Mouse (Mus musculus) stomach, embryonic 15.5 days (tissue): ENCODE data around the gene Secisbp2. TPM values are rescaled to one million over a fixed set of nuclear protein-coding genes. Genes with fewer than 3 reads are reported as not detected.

Experiments used
- ATAC-seq: fragments of 200-750 bp; cut with Nextera tagmentation; 2 replicates; pipeline ENCODE4 v1.8.0; 2017; ENCODE audit warnings: low read depth, moderate number of reproducible peaks, moderate TSS enrichment; ENCODE audit not compliant: insufficient read depth, low FRiP score
- H3K27ac ChIP-seq: fragments of 300-500 bp; sonication (generic); 2 replicates; pipeline ENCODE4 v1.5.1; 2015; ENCODE audit warnings: mild to moderate bottlenecking, inconsistent platforms
- H3K27me3 ChIP-seq: fragments of 300-500 bp; sonication (generic); replicated peaks from 2 replicates; pipeline ENCODE4 v1.6.1; 2015; ENCODE audit warnings: inconsistent platforms
- H3K36me3 ChIP-seq: fragments of 300-500 bp; sonication (generic); 2 replicates; pipeline ENCODE4 v1.6.1; 2015; ENCODE audit warnings: inconsistent platforms
- H3K4me1 ChIP-seq: fragments of 300-500 bp; sonication (generic); 2 replicates; pipeline ENCODE4 v1.6.1; 2015; ENCODE audit warnings: inconsistent platforms
- H3K4me2 ChIP-seq: fragments of 300-500 bp; sonication (generic); 2 replicates; pipeline ENCODE4 v1.6.1; 2015; ENCODE audit warnings: mild to moderate bottlenecking, inconsistent platforms
- H3K4me3 ChIP-seq: fragments of 300-500 bp; sonication (generic); replicated peaks from 2 replicates; pipeline ENCODE4 v1.5.1; 2015; ENCODE audit warnings: inconsistent platforms
- H3K9ac ChIP-seq: fragments of 300-500 bp; sonication (generic); 2 replicates; pipeline ENCODE4 v1.6.1; 2015; ENCODE audit warnings: inconsistent platforms
- H3K9me3 ChIP-seq: fragments of 300-500 bp; sonication (generic); 2 replicates; pipeline ENCODE4 v1.6.1; 2016; ENCODE audit warnings: inconsistent platforms
- WGBS: fragments of 180-500 bp; shearing (Covaris S2); methylation state at CpG from one replicate; pipeline ENCODE4 v1.1.7; 2015; 5-methylcytosine and 5-hydroxymethylcytosine counted together
- polyA plus RNA-seq: library from polyadenylated mRNA; unstranded; fragments of >200 nt; fragmentation: Nextera tagmentation; extraction: Ambion mirVana; gene quantifications from 2 replicates; pipeline ENCODE4 v1.2.1, GENCODE M21; 2015

Secisbp2 gene
- 27.1 and 27.3 TPM in 2 replicates for polyA plus RNA-seq

DNA sequence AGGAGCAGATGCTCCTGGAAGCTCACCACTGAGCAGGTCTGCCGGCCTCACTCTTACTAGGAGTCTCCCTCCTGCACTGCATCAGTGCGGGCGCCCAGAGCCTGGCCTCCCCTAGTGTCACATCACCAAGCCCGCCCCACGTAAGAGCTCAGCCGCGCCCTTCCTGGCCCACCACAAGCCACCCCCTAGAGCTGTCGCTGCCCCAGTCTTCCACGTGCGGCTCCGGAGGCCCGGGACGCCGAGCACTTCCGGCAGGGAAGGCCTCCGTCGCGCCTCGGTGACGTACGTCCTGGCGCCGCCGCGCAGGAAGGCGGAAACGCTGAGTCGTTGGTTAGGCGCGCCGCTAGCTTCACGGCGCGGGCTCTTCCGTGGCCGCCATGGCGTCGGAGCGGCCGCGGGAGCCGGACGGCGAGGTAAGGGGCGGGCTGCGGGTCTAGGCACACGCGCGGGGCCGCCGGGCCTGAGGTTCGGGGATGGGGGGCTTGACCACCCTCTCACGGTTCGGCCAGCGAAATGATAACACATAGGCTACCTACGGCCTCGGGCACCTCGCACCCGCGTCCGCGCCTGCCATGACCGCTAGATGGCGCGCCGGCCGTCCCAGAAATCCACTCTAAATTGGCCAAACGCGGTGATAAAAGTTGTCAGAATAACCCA, at the start of gene Secisbp2:
Secisbp2 (plus strand) TSS at position 290 of the 657 bp plus-strand sequence.
- under 1% methylated on average over 68 of the region's 69 CpGs for WGBS
- H3K27me3 ChIP-seq, result no peaks in the 10 kb centered on the region
- H3K27ac ChIP-seq, result peak within 1 kb of the TSS; percentile 88
- H3K4me2 ChIP-seq, result peak within 1 kb of the TSS; percentile 67
- no peaks in the 10 kb centered on the region for H3K9me3 ChIP-seq
- peak within 1 kb of the TSS; percentile 74 for H3K4me3 ChIP-seq
- peak within 1 kb of the TSS; percentile 68 for H3K9ac ChIP-seq
- peaks cover 24% of the 10 kb centered on the region for H3K4me1 ChIP-seq
- peak; percentile 93 for ATAC-seq
- peaks cover 31% of the 10 kb centered on the region for H3K36me3 ChIP-seq

DNA sequence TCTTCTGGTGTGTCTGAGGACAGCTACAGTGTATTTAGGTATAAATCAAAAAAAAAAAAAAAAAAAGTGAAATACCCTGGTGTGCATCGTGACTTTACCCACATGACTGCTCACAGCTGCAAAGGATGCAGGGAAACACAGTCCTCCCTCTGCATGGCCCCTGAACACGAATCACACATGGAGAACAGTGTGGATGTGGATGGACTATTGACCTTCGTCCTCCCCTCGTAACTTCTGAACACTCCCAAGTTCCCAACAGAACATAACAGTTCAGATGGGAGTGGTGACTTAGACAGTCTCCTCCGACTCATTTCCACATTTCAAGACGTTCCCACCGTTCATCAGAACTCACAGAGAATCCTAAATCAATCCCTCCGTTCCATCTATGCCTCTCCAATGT, 48.7 kb upstream of the Secisbp2 start:
- WGBS, result 49% methylated on average over 8 of the region's 8 CpGs
- Histone ChIP-seq H3K9ac (no peak overlapping the region), H3K4me2 (peak overlapping the region; percentile 51; the same call in 1 of the 2 replicates), H3K27me3 (no peaks in the 10 kb centered on the region), H3K9me3 (no peaks in the 10 kb centered on the region), H3K27ac (no peak overlapping the region), H3K36me3 (no peaks in the 10 kb centered on the region), H3K4me3 (no peak overlapping the region), H3K4me1 (peaks cover 4% of the 10 kb centered on the region; the same call in 1 of the 2 replicates)
- no peak for ATAC-seq

DNA sequence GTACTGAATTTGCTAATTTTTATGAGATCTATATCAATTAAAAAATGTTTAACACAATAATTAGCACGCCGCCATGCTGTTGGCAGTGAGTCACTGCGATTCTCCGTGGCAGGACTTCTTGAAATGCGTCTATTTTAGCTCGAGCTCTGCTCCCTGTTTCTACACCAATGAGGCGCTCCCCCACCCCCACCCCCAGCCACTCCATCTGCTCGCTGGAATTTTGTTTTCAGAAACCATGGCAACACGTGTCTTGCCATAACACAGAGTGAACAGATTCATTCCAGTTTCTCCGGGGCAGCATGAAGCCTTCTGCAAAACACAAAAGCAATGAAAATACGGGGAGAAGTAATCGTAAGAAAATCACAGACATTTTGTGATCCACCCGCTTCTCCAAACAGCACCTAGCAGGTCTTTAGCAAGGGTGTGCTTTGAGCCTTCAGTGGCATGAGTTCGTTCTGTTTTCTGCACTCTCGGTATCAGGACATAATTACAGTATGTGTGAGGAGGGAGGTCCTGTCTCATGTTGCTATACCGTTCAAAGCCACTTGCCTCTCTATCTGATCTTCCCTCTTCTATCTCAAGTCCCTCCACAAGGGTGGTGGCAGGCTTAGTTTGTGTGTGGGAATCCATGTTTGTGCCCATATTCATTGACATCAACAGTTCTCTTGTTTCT, 48.1 kb upstream of the Secisbp2 start:
- no peaks in the 10 kb centered on the region for H3K9me3 ChIP-seq
- peaks cover 4% of the 10 kb centered on the region; the same call in 1 of the 2 replicates for H3K4me1 ChIP-seq
- 15% methylated on average over 16 of the region's 16 CpGs for WGBS
- no peaks in the 10 kb centered on the region for H3K36me3 ChIP-seq
- peak; percentile 66; the same call in 1 of the 2 replicates for ATAC-seq
- peak overlapping the region; percentile 51 for H3K4me2 ChIP-seq
- H3K4me3 ChIP-seq, result peak overlapping the region; percentile 16; the same call in 1 of the 2 replicates
- no peak overlapping the region for H3K9ac ChIP-seq
- H3K27ac ChIP-seq, result no peak overlapping the region
- H3K27me3 ChIP-seq, result no peaks in the 10 kb centered on the region

DNA sequence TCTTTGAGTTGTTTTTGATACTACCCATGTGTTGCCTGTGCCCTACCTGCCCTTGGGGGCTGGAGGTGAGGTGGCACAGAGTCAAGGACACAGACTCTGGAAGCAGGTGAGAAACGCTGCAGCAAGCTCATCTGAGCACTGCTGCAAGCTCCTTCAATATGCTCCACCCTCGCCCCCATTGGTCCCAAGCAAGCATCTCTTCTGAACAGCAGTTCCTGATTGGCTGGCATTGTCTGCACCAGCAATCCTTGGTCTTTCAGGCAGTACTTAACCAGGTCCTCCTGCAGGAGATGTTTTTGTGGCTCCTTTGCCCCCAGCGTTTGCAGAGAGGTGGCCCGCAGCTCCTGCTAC, 47.6 kb upstream of the Secisbp2 start:
- Histone ChIP-seq H3K36me3 (no peaks in the 10 kb centered on the region), H3K27ac (no peak overlapping the region), H3K4me3 (no peak overlapping the region; the same call in 1 of the 2 replicates), H3K27me3 (no peaks in the 10 kb centered on the region), H3K9me3 (no peaks in the 10 kb centered on the region), H3K4me1 (peaks cover 4% of the 10 kb centered on the region; the same call in 1 of the 2 replicates), H3K4me2 (peak overlapping the region; percentile 51; the same call in 1 of the 2 replicates), H3K9ac (no peak overlapping the region)
- ATAC-seq, result no peak
- WGBS, result 47% methylated on average over 4 of the region's 4 CpGs

DNA sequence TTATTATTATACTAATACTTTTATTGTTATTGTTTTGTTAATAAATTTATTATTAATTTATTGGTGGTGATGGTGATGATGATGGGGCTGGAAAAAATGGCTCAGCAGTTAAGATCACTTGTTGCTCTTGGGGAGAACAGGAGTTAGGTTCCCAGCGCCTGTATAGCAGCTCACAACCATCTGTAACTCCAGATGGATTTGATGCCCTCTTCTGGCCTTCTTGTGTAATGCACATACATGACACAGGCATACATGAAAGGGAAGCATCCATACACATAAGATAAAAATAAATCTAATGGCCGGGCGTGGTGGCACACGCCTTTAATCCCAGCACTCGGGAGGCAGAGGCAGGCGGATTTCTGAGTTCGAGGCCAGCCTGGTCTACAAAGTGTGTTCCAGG, 42.3 kb upstream of the Secisbp2 start:
- 96% methylated on average over 7 of the region's 7 CpGs for WGBS
- no peak for ATAC-seq

DNA sequence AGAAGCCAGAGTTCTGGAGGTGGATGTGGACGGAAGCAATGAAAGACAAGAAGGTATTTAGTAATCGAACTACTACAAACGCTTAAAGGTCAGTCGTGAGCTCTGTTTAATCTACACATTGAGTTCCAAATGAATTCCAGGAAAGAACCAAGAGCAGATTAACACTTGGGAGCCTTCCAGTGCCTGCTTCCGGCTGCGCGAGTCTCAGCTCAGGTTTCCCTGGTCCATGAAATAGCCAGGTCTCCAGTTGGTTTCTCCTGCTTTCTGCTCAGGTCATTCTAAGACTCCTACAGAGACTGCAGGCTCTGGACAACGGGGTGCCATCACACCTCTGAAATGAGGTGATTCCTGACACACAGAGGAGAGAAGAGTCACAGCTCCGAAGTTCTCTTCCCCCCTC, 40.4 kb upstream of the Secisbp2 start:
- Histone ChIP-seq H3K9me3 (no peaks in the 10 kb centered on the region), H3K4me2 (no peak overlapping the region), H3K36me3 (no peaks in the 10 kb centered on the region), H3K27me3 (no peaks in the 10 kb centered on the region), H3K9ac (no peak overlapping the region), H3K4me3 (no peak overlapping the region), H3K27ac (no peak overlapping the region), H3K4me1 (no peaks in the 10 kb centered on the region)
- no peak for ATAC-seq
- 20% methylated on average over 9 of the region's 9 CpGs for WGBS

More for the DNA sequence above, 42.3 kb upstream of the Secisbp2 start:
- Histone ChIP-seq H3K36me3 (no peaks in the 10 kb centered on the region), H3K27ac (no peak overlapping the region), H3K9me3 (no peaks in the 10 kb centered on the region), H3K4me2 (no peak overlapping the region), H3K4me1 (no peaks in the 10 kb centered on the region), H3K9ac (no peak overlapping the region), H3K27me3 (no peaks in the 10 kb centered on the region), H3K4me3 (no peak overlapping the region)

DNA sequence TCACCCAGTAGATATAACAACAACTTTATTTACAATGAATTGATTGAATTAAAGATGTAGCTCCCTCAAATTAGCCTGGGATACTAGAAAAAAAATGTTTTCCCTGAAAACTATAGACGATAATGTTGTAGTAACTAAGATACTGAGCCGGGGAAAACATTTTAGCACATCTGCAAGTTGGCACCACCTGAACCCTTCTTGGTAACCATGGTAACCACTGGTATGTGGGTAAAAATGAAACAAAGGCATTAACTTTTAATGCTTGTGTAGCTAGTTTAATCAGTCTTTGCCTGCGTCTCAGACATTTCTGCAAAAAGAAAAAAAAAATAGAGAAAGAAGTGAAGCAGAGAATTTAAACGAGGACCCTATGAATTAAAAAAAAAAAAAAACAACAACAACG, 40.0 kb upstream of the Secisbp2 start:
- no peak overlapping the region for H3K27ac ChIP-seq
- WGBS, result 46% methylated on average over 5 of the region's 5 CpGs

DNA sequence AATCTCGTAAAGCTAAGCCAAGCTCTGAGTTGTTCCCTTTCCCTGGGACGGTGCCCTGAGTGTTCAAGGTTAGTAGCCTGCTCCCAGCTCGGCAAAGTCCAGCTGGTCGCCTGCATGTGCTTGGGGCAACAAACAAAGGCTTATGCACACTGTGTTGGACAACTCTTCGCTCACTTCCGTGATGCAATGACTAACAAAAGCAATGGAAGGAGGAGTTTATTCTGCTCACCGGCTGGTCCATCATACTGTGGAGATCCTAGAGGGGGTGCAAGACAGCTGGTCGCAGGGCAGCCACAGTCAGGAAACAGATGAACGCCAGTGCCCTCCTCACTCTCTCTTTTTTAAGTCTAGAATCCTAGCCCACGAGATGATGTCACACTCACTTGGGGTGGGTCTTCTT, 35.7 kb upstream of the Secisbp2 start:
- WGBS, result 51% methylated on average over 10 of the region's 10 CpGs
- Histone ChIP-seq H3K4me3 (no peak overlapping the region), H3K36me3 (no peaks in the 10 kb centered on the region), H3K27ac (no peak overlapping the region), H3K27me3 (no peaks in the 10 kb centered on the region), H3K9me3 (no peaks in the 10 kb centered on the region), H3K4me2 (no peak overlapping the region; the same call in 1 of the 2 replicates), H3K4me1 (no peaks in the 10 kb centered on the region), H3K9ac (no peak overlapping the region)
- ATAC-seq, result no peak

More for the DNA sequence above, 40.0 kb upstream of the Secisbp2 start:
- H3K4me2 ChIP-seq, result no peak overlapping the region
- H3K9me3 ChIP-seq, result no peaks in the 10 kb centered on the region
- H3K4me1 ChIP-seq, result no peaks in the 10 kb centered on the region
- no peaks in the 10 kb centered on the region for H3K27me3 ChIP-seq
- H3K36me3 ChIP-seq, result no peaks in the 10 kb centered on the region
- no peak overlapping the region for H3K4me3 ChIP-seq
- no peak for ATAC-seq
- H3K9ac ChIP-seq, result no peak overlapping the region

DNA sequence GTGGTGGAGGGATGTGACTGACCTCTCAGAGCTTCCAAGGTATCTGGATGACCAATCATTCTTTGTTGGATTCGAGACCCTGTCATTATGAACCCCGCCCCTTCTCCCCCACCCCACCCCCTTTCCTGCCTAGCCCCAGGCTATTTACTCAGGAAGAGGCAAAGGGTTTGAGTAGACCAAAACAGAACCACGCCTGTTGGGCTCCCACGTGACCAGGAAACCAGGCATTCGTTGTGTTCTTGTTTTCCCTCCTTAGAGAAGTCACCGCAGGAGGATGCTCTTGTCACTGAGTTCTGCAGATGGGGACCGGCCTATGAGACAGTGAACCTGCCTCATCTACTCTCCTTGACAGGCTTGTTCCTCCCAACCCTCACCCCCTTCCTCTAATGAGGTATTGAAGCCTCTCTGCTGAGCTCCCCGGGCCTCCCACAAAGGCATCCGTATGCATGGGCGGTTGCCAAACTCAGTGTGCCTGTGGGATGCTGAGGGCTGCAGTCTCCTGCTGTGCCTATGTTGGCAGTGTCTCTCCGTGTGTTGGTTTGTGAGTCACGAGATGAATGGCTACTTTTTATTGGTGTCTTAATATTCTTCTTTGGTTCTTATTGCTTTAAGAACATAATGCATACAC, 35.0 kb upstream of the Secisbp2 start:
- no peaks in the 10 kb centered on the region for H3K36me3 ChIP-seq
- no peak overlapping the region for H3K27ac ChIP-seq
- H3K4me1 ChIP-seq, result no peaks in the 10 kb centered on the region
- no peak for ATAC-seq
- WGBS, result 21% methylated on average over 12 of the region's 12 CpGs
- no peaks in the 10 kb centered on the region for H3K27me3 ChIP-seq
- H3K9me3 ChIP-seq, result no peaks in the 10 kb centered on the region
- no peak overlapping the region for H3K4me2 ChIP-seq
- H3K9ac ChIP-seq, result no peak overlapping the region
- no peak overlapping the region for H3K4me3 ChIP-seq

DNA sequence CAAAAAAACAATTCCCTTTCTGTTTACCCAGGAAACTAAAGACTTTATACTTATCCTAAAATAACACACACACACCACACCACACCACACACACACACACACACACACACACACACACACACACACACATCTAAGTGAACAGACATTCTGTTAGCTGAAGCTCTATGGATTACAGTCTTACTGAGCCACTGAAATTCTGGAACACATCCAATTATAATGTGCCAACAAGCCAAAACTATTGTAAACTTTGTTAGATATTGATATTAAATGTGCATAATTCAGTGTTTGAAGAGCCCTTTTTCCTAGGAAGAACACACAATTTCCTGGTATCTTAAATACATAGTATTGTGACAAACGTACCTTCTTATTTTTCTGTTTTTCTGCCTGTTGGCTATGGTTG, 34.2 kb upstream of the Secisbp2 start:
- ATAC-seq, result no peak
- H3K36me3 ChIP-seq, result no peaks in the 10 kb centered on the region
- no peak overlapping the region for H3K27ac ChIP-seq
- no peaks in the 10 kb centered on the region for H3K27me3 ChIP-seq
- H3K9ac ChIP-seq, result no peak overlapping the region
- no peaks in the 10 kb centered on the region for H3K4me1 ChIP-seq
- 59% methylated on average over 1 of the region's 1 CpGs for WGBS
- no peaks in the 10 kb centered on the region for H3K9me3 ChIP-seq
- H3K4me2 ChIP-seq, result no peak overlapping the region
- no peak overlapping the region for H3K4me3 ChIP-seq

DNA sequence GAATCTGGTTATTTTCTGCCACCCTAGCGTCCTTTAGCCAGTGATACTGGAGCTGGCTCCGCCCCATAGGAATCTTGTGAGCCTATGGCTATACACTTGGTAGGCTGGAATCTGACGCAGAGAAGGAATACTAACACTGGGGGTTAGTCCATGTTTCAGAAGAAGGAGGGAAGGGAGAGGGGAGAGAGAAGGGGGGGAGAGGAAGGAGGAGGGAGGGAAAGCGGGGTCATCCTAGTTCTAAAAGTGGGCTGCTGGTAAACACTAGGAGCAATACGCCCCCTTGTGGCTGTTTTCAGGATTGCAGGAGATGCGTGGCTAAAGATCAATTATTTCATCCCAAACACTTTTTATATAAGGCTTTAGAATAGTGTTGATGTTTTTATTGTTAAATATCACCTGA, 33.6 kb upstream of the Secisbp2 start:
- Histone ChIP-seq H3K9ac (no peak overlapping the region), H3K27me3 (no peaks in the 10 kb centered on the region), H3K27ac (no peak overlapping the region), H3K36me3 (no peaks in the 10 kb centered on the region), H3K9me3 (no peaks in the 10 kb centered on the region), H3K4me2 (no peak overlapping the region), H3K4me1 (no peaks in the 10 kb centered on the region), H3K4me3 (no peak overlapping the region)
- ATAC-seq, result no peak
- WGBS, result 22% methylated on average over 6 of the region's 6 CpGs

DNA sequence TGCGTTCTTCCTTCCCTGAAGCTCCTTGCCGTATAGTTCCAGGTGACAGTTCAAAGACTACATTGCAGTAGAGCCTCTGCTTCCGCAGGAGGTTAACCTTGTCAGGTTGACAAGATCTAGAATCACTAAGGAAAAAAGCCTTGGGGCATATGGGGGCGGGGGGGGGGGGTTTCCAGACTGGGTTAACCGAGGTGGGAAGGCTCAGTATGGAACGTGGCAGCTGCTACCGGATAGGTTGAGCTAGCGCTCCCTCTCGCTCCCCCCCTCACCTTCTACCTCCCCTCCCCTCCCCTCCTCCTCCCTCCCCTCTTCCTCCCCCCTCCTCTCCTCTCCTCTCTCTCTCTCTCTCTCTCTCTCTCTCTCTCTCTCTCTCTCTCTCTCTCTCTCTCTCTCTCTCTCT, 32.9 kb upstream of the Secisbp2 start:
- no peaks in the 10 kb centered on the region for H3K4me1 ChIP-seq
- no peak for ATAC-seq
- H3K36me3 ChIP-seq, result no peaks in the 10 kb centered on the region
- H3K27ac ChIP-seq, result no peak overlapping the region
- H3K4me3 ChIP-seq, result no peak overlapping the region
- H3K4me2 ChIP-seq, result no peak overlapping the region
- H3K9me3 ChIP-seq, result no peaks in the 10 kb centered on the region
- H3K27me3 ChIP-seq, result no peaks in the 10 kb centered on the region
- 26% methylated on average over 9 of the region's 9 CpGs for WGBS
- H3K9ac ChIP-seq, result no peak overlapping the region
